Mouse (Mus musculus): ENCODE results near the gene Gab2.

GRCm38 (mm10) chr7:97349438-97349837 is 268.1 kb downstream of the Gab2 start:
- TF ChIP-seq POLR2A (IDR thresholded peaks at IDR 0.05; ENCODE audit: borderline replicate concordance, extremely low read depth, insufficient read depth, insufficient read length, poor library complexity, severe bottlenecking), result no peak
- TF ChIP-seq CTCF (IDR thresholded peaks at IDR 0.05; ENCODE audit: borderline replicate concordance, extremely low read depth, insufficient read depth, insufficient read length), result no peak
